Mouse (Mus musculus) forebrain, embryonic 16.5 days (tissue): ENCODE data around the gene Nrarp. TPM values are rescaled to one million over a fixed set of nuclear protein-coding genes. Genes with fewer than 3 reads are reported as not detected.

ENCODE experiments used
- ATAC-seq: fragments of 200-750 bp; cut with Nextera tagmentation; 2 replicates; pipeline ENCODE4 v1.8.0; 2017; ENCODE audit warnings: mild to moderate bottlenecking, moderate library complexity
- H3K27ac ChIP-seq: fragments of 300-500 bp; sonication (generic); 2 replicates; pipeline ENCODE4 v1.5.1; 2014; ENCODE audit warnings: low read length, control low read depth
- H3K27me3 ChIP-seq: fragments of 300-500 bp; sonication (generic); replicated peaks from 2 replicates; pipeline ENCODE4 v1.6.1; 2014; ENCODE audit warnings: low read length; ENCODE audit not compliant: control insufficient read depth, insufficient read depth
- H3K36me3 ChIP-seq: fragments of 300-500 bp; sonication (generic); 2 replicates; pipeline ENCODE4 v1.6.1; 2014; ENCODE audit not compliant: control insufficient read depth, insufficient read depth
- H3K4me1 ChIP-seq: fragments of 300-500 bp; sonication (generic); replicated peaks from 2 replicates; pipeline ENCODE4 v1.6.1; 2014; ENCODE audit warnings: low read length; ENCODE audit not compliant: control insufficient read depth, insufficient read depth
- H3K4me2 ChIP-seq: fragments of 300-500 bp; sonication (generic); 2 replicates; pipeline ENCODE4 v1.6.1; 2014; ENCODE audit warnings: mild to moderate bottlenecking, low read length, control low read depth
- H3K4me3 ChIP-seq: fragments of 300-500 bp; sonication (generic); replicated peaks from 2 replicates; pipeline ENCODE4 v1.5.1; 2014; ENCODE audit warnings: mild to moderate bottlenecking, low read length, control low read depth
- H3K9ac ChIP-seq: fragments of 300-500 bp; sonication (generic); replicated peaks from 2 replicates; pipeline ENCODE4 v1.6.1; 2014; ENCODE audit warnings: low read depth, low read length, control low read depth
- H3K9me3 ChIP-seq: fragments of 300-500 bp; sonication (generic); 2 replicates; pipeline ENCODE4 v1.6.1; 2016; ENCODE audit warnings: low read length; ENCODE audit not compliant: control insufficient read depth
- WGBS: fragments of 180-500 bp; shearing (Covaris S2); extraction: QIAGEN DNeasy Blood & Tissue Kit; methylation state at CpG from one replicate; pipeline ENCODE4 v1.1.7; 2014; 5-methylcytosine and 5-hydroxymethylcytosine counted together
- polyA plus RNA-seq: library from polyadenylated mRNA; unstranded; fragments of >200 nt; fragmentation: Nextera tagmentation; extraction: Ambion mirVana; gene quantifications from 2 replicates; pipeline ENCODE4 v1.2.1, GENCODE M21; 2015

Gene Nrarp
- polyA plus RNA-seq, 1 experiment from 2014 or later, result 15.8 TPM

GRCm38 (mm10) chr2:25200631-25201030 is 20.1 kb downstream of the Nrarp start:
- no peak overlapping the region for H3K27ac ChIP-seq
- H3K4me2 ChIP-seq, result no peak overlapping the region
- 94% methylated on average over 2 of the region's 2 CpGs for WGBS
- no peaks in the 10 kb centered on the region for H3K9me3 ChIP-seq
- ATAC-seq, result no peak
- H3K9ac ChIP-seq, result no peak overlapping the region
- no peaks in the 10 kb centered on the region for H3K4me1 ChIP-seq
- no peak overlapping the region for H3K4me3 ChIP-seq
- H3K36me3 ChIP-seq, result peaks cover 19% of the 10 kb centered on the region
- peaks cover 12% of the 10 kb centered on the region for H3K27me3 ChIP-seq

DNA sequence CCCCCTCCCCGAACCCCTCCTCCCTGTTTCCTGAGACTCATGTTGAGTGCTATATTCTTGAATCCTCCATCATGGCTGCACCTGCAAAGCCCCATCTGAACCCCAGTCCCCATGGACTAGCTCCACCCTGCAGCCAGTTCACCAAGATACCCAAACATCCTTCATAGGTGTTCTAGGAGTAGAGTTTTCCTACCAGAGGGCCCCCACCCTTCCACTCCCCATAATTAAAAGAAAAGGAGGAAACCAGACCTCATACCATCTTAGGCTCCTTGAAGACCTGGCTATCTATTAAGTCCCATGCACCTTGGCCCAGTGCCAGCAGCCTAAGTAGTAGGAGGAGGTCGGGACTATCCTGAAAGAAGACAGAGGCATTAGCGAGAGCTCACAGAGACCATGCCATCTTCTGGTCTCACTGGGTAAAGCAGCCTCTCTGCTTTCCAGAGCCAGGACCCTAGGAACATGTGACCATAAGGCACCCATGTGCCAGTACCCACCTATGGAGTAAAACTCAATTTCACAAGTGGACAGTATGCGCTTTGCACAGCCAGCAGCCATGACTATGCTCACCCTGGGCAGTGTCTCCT is 23.2 kb downstream of the Nrarp start:
- Histone ChIP-seq H3K4me3 (no peak overlapping the region), H3K36me3 (peaks cover 21% of the 10 kb centered on the region), H3K4me2 (no peak overlapping the region), H3K27me3 (no peaks in the 10 kb centered on the region), H3K9me3 (no peaks in the 10 kb centered on the region), H3K4me1 (no peaks in the 10 kb centered on the region), H3K9ac (no peak overlapping the region), H3K27ac (no peak overlapping the region)
- ATAC-seq, result no peak
- 56% methylated on average over 4 of the region's 4 CpGs for WGBS

DNA sequence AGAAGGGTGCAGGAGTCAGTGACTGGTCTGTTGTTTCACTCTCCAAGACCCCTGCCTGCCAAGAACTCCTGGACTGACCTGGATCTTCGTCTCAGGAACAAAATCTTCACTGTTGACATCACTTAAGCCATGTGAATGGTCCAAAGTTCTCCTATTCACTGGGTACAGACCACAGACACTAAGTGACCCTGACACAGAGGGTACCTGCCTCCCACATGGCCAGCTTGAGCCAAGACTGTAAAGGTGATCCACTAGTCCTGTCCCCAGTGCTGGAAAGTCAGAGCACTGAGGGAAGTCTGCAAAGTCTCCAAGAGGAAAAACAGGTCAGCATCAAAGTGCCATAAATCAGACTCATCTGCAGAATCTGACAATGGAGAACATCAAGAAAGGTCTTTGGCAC is 27.0 kb downstream of the Nrarp start:
- no peak overlapping the region for H3K4me2 ChIP-seq
- no peak overlapping the region for H3K4me3 ChIP-seq
- H3K4me1 ChIP-seq, result peaks cover 15% of the 10 kb centered on the region
- ATAC-seq, result no peak
- no peaks in the 10 kb centered on the region for H3K27me3 ChIP-seq
- no peaks in the 10 kb centered on the region for H3K9me3 ChIP-seq
- WGBS, result 73% methylated on average over 1 of the region's 1 CpGs
- H3K27ac ChIP-seq, result no peak overlapping the region
- H3K36me3 ChIP-seq, result peaks cover 5% of the 10 kb centered on the region; the same call in 1 of the 2 replicates
- no peak overlapping the region for H3K9ac ChIP-seq

DNA sequence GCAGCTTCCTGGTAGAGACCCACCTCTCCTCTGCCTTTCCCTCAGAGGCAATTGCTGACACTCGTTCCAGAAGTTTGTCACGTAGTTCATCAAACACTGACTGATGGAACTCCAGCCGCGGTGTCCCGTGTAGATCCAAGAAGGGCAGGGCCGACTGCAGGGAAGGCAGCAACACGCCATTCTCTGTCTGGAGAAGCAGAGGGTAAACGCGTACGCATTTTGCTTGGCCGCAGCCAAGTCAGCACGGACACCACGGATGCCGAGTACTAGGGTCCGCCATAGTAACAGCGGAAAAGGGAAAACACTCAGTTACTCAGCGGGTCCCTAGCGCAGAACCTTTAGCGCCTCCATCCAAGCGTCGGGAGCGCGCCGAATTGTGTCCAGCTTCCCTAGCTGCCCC is 30.1 kb downstream of the Nrarp start:
- H3K36me3 ChIP-seq, result peaks cover 2% of the 10 kb centered on the region; the same call in 1 of the 2 replicates
- under 1% methylated on average over 24 of the region's 24 CpGs for WGBS
- H3K4me2 ChIP-seq, result peak overlapping the region; percentile 76
- H3K9me3 ChIP-seq, result no peaks in the 10 kb centered on the region
- H3K4me3 ChIP-seq, result peak overlapping the region; percentile 88
- peak overlapping the region; percentile 82 for H3K27ac ChIP-seq
- peaks cover 15% of the 10 kb centered on the region for H3K4me1 ChIP-seq
- H3K9ac ChIP-seq, result peak overlapping the region; percentile 95
- 0 out of 2 replicates have a peak, but pooled peaks cover under 1% of the 10 kb centered on the region for H3K27me3 ChIP-seq
- ATAC-seq, result peak; percentile 41

GRCm38 (mm10) chr2:25211121-25211670 is 30.6 kb downstream of the Nrarp start, which contains the start of gene Nelfb:
Gene Nelfb (minus strand): TSS chr2:25211489.
- Histone ChIP-seq H3K4me3 (peak within 1 kb of the TSS; percentile 88), H3K36me3 (no peaks in the 10 kb centered on the region), H3K9ac (peak within 1 kb of the TSS; percentile 95), H3K27ac (peak within 1 kb of the TSS; percentile 82), H3K4me1 (peaks cover 15% of the 10 kb centered on the region), H3K4me2 (peak within 1 kb of the TSS; percentile 76), H3K9me3 (no peaks in the 10 kb centered on the region), H3K27me3 (0 out of 2 replicates have a peak, but pooled peaks cover 4% of the 10 kb centered on the region)
- WGBS, result under 1% methylated on average over 44 of the region's 44 CpGs
- ATAC-seq, result peak; percentile 93

- Histone ChIP-seq H3K36me3 (no peaks in the 10 kb centered on the region), H3K27me3 (0 out of 2 replicates have a peak, but pooled peaks cover 4% of the 10 kb centered on the region), H3K27ac (no peak overlapping the region), H3K9ac (no peak overlapping the region), H3K4me1 (peaks cover 15% of the 10 kb centered on the region), H3K9me3 (no peaks in the 10 kb centered on the region), H3K4me2 (no peak overlapping the region), H3K4me3 (no peak overlapping the region)
- no peak for ATAC-seq
- 65% methylated on average over 23 of the region's 23 CpGs for WGBS
These were observed 32.8 kb downstream of the Nrarp start for GRCm38 (mm10) chr2:25213266-25213865.

- Histone ChIP-seq H3K36me3 (no peaks in the 10 kb centered on the region), H3K4me1 (peaks cover 11% of the 10 kb centered on the region), H3K4me3 (no peak within 1 kb of the TSS), H3K9ac (no peak within 1 kb of the TSS), H3K27me3 (0 out of 2 replicates have a peak, but pooled peaks cover 4% of the 10 kb centered on the region), H3K27ac (no peak within 1 kb of the TSS), H3K9me3 (no peaks in the 10 kb centered on the region), H3K4me2 (no peak within 1 kb of the TSS)
- no peak for ATAC-seq
- 70% methylated on average over 3 of the region's 3 CpGs for WGBS
These were observed 33.9 kb downstream of the Nrarp start, which contains the start of gene Stpg3 for GRCm38 (mm10) chr2:25214444-25214843. Gene Stpg3 (minus strand): TSS chr2:25214637.

- H3K4me3 ChIP-seq, result no peak overlapping the region
These were observed 37.1 kb downstream of the Nrarp start for GRCm38 (mm10) chr2:25217666-25218065.

DNA sequence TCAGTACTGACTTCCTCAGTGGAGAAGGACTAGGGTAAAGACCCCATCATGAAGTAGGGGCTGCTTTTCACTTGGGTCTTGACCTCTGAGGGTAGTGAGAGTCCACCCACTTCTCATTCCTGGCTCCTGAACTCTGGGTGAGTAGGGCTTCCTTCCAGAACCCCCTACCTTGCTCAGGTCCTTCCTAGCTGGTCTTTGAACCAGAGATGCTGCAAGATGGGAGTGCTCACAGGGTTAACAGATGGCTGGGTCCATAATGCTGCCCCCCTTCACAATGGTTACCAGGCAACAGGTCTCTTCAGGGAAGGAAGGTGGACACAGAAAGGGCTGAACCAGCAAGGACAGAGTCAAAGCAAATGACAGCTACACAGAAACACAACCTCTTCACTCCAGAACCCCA is 37.9 kb downstream of the Nrarp start, which contains the start of gene Fam166a:
Gene Fam166a (plus strand): TSS at position 301 of the 400 bp plus-strand sequence.
- H3K27me3 ChIP-seq, result 0 out of 2 replicates have a peak, but pooled peaks cover 4% of the 10 kb centered on the region
- no peak within 1 kb of the TSS for H3K4me3 ChIP-seq
- no peak within 1 kb of the TSS for H3K4me2 ChIP-seq
- no peak for ATAC-seq
- no peak within 1 kb of the TSS for H3K27ac ChIP-seq
- no peak within 1 kb of the TSS for H3K9ac ChIP-seq
- H3K9me3 ChIP-seq, result no peaks in the 10 kb centered on the region
- peaks cover 4% of the 10 kb centered on the region for H3K4me1 ChIP-seq
- H3K36me3 ChIP-seq, result no peaks in the 10 kb centered on the region

More at GRCm38 (mm10) chr2:25217666-25218065, 37.1 kb downstream of the Nrarp start:
- Histone ChIP-seq H3K36me3 (no peaks in the 10 kb centered on the region), H3K27me3 (0 out of 2 replicates have a peak, but pooled peaks cover 4% of the 10 kb centered on the region), H3K4me2 (no peak overlapping the region), H3K9me3 (no peaks in the 10 kb centered on the region), H3K9ac (no peak overlapping the region), H3K4me1 (no peaks in the 10 kb centered on the region), H3K27ac (no peak overlapping the region)
- WGBS, result 70% methylated on average over 2 of the region's 2 CpGs
- ATAC-seq, result no peak
